Mouse (Mus musculus): Measurements from ENCODE around the gene Hp. TPM values are rescaled to one million over a fixed set of nuclear protein-coding genes. Genes with fewer than 3 reads are reported as not detected.

Gene Hp
- polyA plus RNA-seq, 1 experiment from 2014 or later, result 0.97 TPM

- WGBS, result 89% methylated on average over 2 of the region's 2 CpGs
These were observed 27.8 kb upstream of the Hp start for GRCm38 (mm10) chr8:109606725-109607124.

GRCm38 (mm10) chr8:109595854-109596253 is 16.9 kb upstream of the Hp start:
- no peak for ATAC-seq (replicated peaks; ENCODE audit: insufficient number of reproducible peaks, low FRiP score, low TSS enrichment, low read depth)
- Histone ChIP-seq H3K4me3 (ENCODE audit: low read depth, low read length) (no peak overlapping the region), H3K9me3 (replicated peaks; ENCODE audit: control insufficient read depth, low read length) (no peaks in the 10 kb centered on the region), H3K4me1 (ENCODE audit: control insufficient read depth, insufficient read depth, low read length) (no peaks in the 10 kb centered on the region), H3K9ac (replicated peaks; ENCODE audit: low read length) (no peak overlapping the region), H3K27ac (replicated peaks; ENCODE audit: low read depth, low read length) (no peak overlapping the region), H3K36me3 (replicated peaks; ENCODE audit: control insufficient read depth, insufficient read depth, low read depth, low read length) (no peaks in the 10 kb centered on the region), H3K27me3 (ENCODE audit: control insufficient read depth, insufficient read depth, low read length) (no peaks in the 10 kb centered on the region), H3K4me2 (ENCODE audit: low read depth, low read length) (no peak overlapping the region)
- 46% methylated on average over 8 of the region's 8 CpGs for WGBS
- DNase-seq (ENCODE audit: low spot score), result peak; percentile 64

More at GRCm38 (mm10) chr8:109606725-109607124, 27.8 kb upstream of the Hp start:
- no peaks in the 10 kb centered on the region for H3K9me3 ChIP-seq (replicated peaks; ENCODE audit: control insufficient read depth, low read length)
- no peak overlapping the region for H3K9ac ChIP-seq (replicated peaks; ENCODE audit: low read length)
- H3K4me2 ChIP-seq (ENCODE audit: low read depth, low read length), result no peak overlapping the region
- no peak overlapping the region for H3K4me3 ChIP-seq (ENCODE audit: low read depth, low read length)
- no peak for ATAC-seq (replicated peaks; ENCODE audit: insufficient number of reproducible peaks, low FRiP score, low TSS enrichment, low read depth)
- H3K36me3 ChIP-seq (replicated peaks; ENCODE audit: control insufficient read depth, insufficient read depth, low read depth, low read length), result peaks cover 3% of the 10 kb centered on the region
- DNase-seq (ENCODE audit: low spot score), result no peak
- H3K4me1 ChIP-seq (ENCODE audit: control insufficient read depth, insufficient read depth, low read length), result no peaks in the 10 kb centered on the region; the same call in 1 of the 2 replicates
- H3K27ac ChIP-seq (replicated peaks; ENCODE audit: low read depth, low read length), result no peak overlapping the region
- no peaks in the 10 kb centered on the region for H3K27me3 ChIP-seq (ENCODE audit: control insufficient read depth, insufficient read depth, low read length)

GRCm38 (mm10) chr8:109593117-109593788 is 14.3 kb upstream of the Hp start:
- Histone ChIP-seq H3K4me3 (ENCODE audit: low read depth, low read length) (no peak overlapping the region), H3K36me3 (replicated peaks; ENCODE audit: control insufficient read depth, insufficient read depth, low read depth, low read length) (no peaks in the 10 kb centered on the region), H3K27ac (replicated peaks; ENCODE audit: low read depth, low read length) (no peak overlapping the region), H3K4me2 (ENCODE audit: low read depth, low read length) (no peak overlapping the region), H3K4me1 (ENCODE audit: control insufficient read depth, insufficient read depth, low read length) (no peaks in the 10 kb centered on the region), H3K27me3 (ENCODE audit: control insufficient read depth, insufficient read depth, low read length) (no peaks in the 10 kb centered on the region), H3K9me3 (replicated peaks; ENCODE audit: control insufficient read depth, low read length) (no peaks in the 10 kb centered on the region), H3K9ac (replicated peaks; ENCODE audit: low read length) (no peak overlapping the region)
- peak; percentile 50 for DNase-seq (ENCODE audit: low spot score)
- 76% methylated on average over 6 of the region's 6 CpGs for WGBS
- no peak for ATAC-seq (replicated peaks; ENCODE audit: insufficient number of reproducible peaks, low FRiP score, low TSS enrichment, low read depth)

- no peaks in the 10 kb centered on the region for H3K36me3 ChIP-seq (replicated peaks; ENCODE audit: control insufficient read depth, insufficient read depth, low read depth, low read length)
- no peaks in the 10 kb centered on the region for H3K9me3 ChIP-seq (replicated peaks; ENCODE audit: control insufficient read depth, low read length)
- H3K4me1 ChIP-seq (ENCODE audit: control insufficient read depth, insufficient read depth, low read length), result no peaks in the 10 kb centered on the region
- 90% methylated on average over 5 of the region's 5 CpGs for WGBS
- H3K27me3 ChIP-seq (ENCODE audit: control insufficient read depth, insufficient read depth, low read length), result no peaks in the 10 kb centered on the region
- ATAC-seq (replicated peaks; ENCODE audit: insufficient number of reproducible peaks, low FRiP score, low TSS enrichment, low read depth), result no peak
- no peak overlapping the region for H3K9ac ChIP-seq (replicated peaks; ENCODE audit: low read length)
- H3K4me3 ChIP-seq (ENCODE audit: low read depth, low read length), result no peak overlapping the region
- no peak overlapping the region for H3K4me2 ChIP-seq (ENCODE audit: low read depth, low read length)
- no peak for DNase-seq (ENCODE audit: low spot score)
- no peak overlapping the region for H3K27ac ChIP-seq (replicated peaks; ENCODE audit: low read depth, low read length)
These were observed 13.2 kb upstream of the Hp start for GRCm38 (mm10) chr8:109592164-109592563.

GRCm38 (mm10) chr8:109591367-109591766 is 12.4 kb upstream of the Hp start:
- ATAC-seq (replicated peaks; ENCODE audit: insufficient number of reproducible peaks, low FRiP score, low TSS enrichment, low read depth) (no peak), DNase-seq (ENCODE audit: low spot score) (no peak)
- no peaks in the 10 kb centered on the region for H3K9me3 ChIP-seq (replicated peaks; ENCODE audit: control insufficient read depth, low read length)
- no peak overlapping the region for H3K4me2 ChIP-seq (ENCODE audit: low read depth, low read length)
- H3K4me3 ChIP-seq (ENCODE audit: low read depth, low read length), result no peak overlapping the region
- no peaks in the 10 kb centered on the region for H3K27me3 ChIP-seq (ENCODE audit: control insufficient read depth, insufficient read depth, low read length)
- H3K4me1 ChIP-seq (ENCODE audit: control insufficient read depth, insufficient read depth, low read length), result no peaks in the 10 kb centered on the region
- no peak overlapping the region for H3K9ac ChIP-seq (replicated peaks; ENCODE audit: low read length)
- H3K27ac ChIP-seq (replicated peaks; ENCODE audit: low read depth, low read length), result no peak overlapping the region
- 88% methylated on average over 3 of the region's 3 CpGs for WGBS
- H3K36me3 ChIP-seq (replicated peaks; ENCODE audit: control insufficient read depth, insufficient read depth, low read depth, low read length), result no peaks in the 10 kb centered on the region

- no peaks in the 10 kb centered on the region for H3K4me1 ChIP-seq (ENCODE audit: control insufficient read depth, insufficient read depth, low read length)
- no peak overlapping the region for H3K9ac ChIP-seq (replicated peaks; ENCODE audit: low read length)
- WGBS, result 85% methylated on average over 9 of the region's 9 CpGs
- H3K36me3 ChIP-seq (replicated peaks; ENCODE audit: control insufficient read depth, insufficient read depth, low read depth, low read length), result no peaks in the 10 kb centered on the region
- no peak overlapping the region for H3K4me3 ChIP-seq (ENCODE audit: low read depth, low read length)
- H3K27ac ChIP-seq (replicated peaks; ENCODE audit: low read depth, low read length), result no peak overlapping the region
- no peaks in the 10 kb centered on the region for H3K27me3 ChIP-seq (ENCODE audit: control insufficient read depth, insufficient read depth, low read length)
- DNase-seq (ENCODE audit: low spot score), result no peak
- no peaks in the 10 kb centered on the region for H3K9me3 ChIP-seq (replicated peaks; ENCODE audit: control insufficient read depth, low read length)
- no peak for ATAC-seq (replicated peaks; ENCODE audit: insufficient number of reproducible peaks, low FRiP score, low TSS enrichment, low read depth)
- H3K4me2 ChIP-seq (ENCODE audit: low read depth, low read length), result no peak overlapping the region
These were observed 11.9 kb upstream of the Hp start for GRCm38 (mm10) chr8:109590901-109591300.

GRCm38 (mm10) chr8:109586972-109587504 is 8.1 kb upstream of the Hp start:
- 79% methylated on average over 7 of the region's 7 CpGs for WGBS

GRCm38 (mm10) chr8:109585652-109586051 is 6.7 kb upstream of the Hp start:
- no peak for DNase-seq (ENCODE audit: low spot score)
- Histone ChIP-seq H3K36me3 (replicated peaks; ENCODE audit: control insufficient read depth, insufficient read depth, low read depth, low read length) (no peaks in the 10 kb centered on the region), H3K4me3 (ENCODE audit: low read depth, low read length) (no peak overlapping the region), H3K4me1 (ENCODE audit: control insufficient read depth, insufficient read depth, low read length) (no peaks in the 10 kb centered on the region), H3K9ac (replicated peaks; ENCODE audit: low read length) (no peak overlapping the region), H3K9me3 (replicated peaks; ENCODE audit: control insufficient read depth, low read length) (no peaks in the 10 kb centered on the region), H3K4me2 (ENCODE audit: low read depth, low read length) (no peak overlapping the region), H3K27me3 (ENCODE audit: control insufficient read depth, insufficient read depth, low read length) (no peaks in the 10 kb centered on the region), H3K27ac (replicated peaks; ENCODE audit: low read depth, low read length) (no peak overlapping the region)
- no peak for ATAC-seq (replicated peaks; ENCODE audit: insufficient number of reproducible peaks, low FRiP score, low TSS enrichment, low read depth)

More at GRCm38 (mm10) chr8:109586972-109587504, 8.1 kb upstream of the Hp start:
- no peak overlapping the region for H3K4me2 ChIP-seq (ENCODE audit: low read depth, low read length)
- no peak overlapping the region for H3K27ac ChIP-seq (replicated peaks; ENCODE audit: low read depth, low read length)
- no peaks in the 10 kb centered on the region for H3K27me3 ChIP-seq (ENCODE audit: control insufficient read depth, insufficient read depth, low read length)
- no peaks in the 10 kb centered on the region for H3K36me3 ChIP-seq (replicated peaks; ENCODE audit: control insufficient read depth, insufficient read depth, low read depth, low read length)
- no peak for ATAC-seq (replicated peaks; ENCODE audit: insufficient number of reproducible peaks, low FRiP score, low TSS enrichment, low read depth)
- no peaks in the 10 kb centered on the region for H3K4me1 ChIP-seq (ENCODE audit: control insufficient read depth, insufficient read depth, low read length)
- no peak overlapping the region for H3K9ac ChIP-seq (replicated peaks; ENCODE audit: low read length)
- no peak for DNase-seq (ENCODE audit: low spot score)
- no peaks in the 10 kb centered on the region for H3K9me3 ChIP-seq (replicated peaks; ENCODE audit: control insufficient read depth, low read length)
- no peak overlapping the region for H3K4me3 ChIP-seq (ENCODE audit: low read depth, low read length)
